Comparison of ENCODE assay signal across 15 mouse cellular contexts in the genomic region with DNA sequence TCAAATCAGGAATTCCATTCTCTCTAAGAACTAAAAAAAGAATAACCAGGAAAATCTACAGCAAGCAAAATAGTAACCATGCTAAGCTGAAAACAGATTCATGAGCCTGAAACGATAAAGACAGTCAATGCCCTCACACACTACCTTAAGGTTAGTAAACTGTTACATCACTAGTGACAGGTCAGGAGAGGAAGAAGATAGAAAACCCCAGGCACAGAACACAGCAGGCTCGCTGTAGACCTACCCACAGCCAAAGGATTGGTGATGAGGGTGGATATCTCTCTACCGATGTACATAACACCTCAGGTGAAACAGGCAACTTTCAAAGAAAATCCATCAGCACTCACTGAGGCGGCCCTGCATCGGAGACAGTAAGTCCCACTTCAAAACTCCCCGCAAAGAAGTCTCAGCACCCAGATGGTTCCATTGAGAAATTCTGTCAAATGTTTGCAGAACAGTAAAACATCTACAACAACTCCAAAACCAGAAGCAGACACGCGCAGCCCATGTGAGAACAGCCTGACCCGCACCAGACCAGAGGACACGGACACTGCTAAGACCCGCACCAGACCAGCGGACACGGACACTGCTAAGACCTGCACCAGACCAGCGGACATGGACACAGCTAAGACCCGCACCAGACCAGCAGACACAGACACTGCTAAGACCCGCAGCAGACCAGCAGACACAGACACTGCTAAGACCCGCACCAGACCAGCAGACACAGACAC.
"Had no signal": no experiment of that assay in that cellular context is flagged by ENCODE, and none has a peak within 500 bp of the region (broad histone marks: within the 10 kb centered on the region; RNA-seq: fewer than 3 reads in every experiment).

No protein-coding gene starts in this region.

- DNase-seq: kidney, adult 18-20 months; left cerebral cortex, postnatal 4 days; lung, embryonic 14.5 days; lung, postnatal 10 days; lung, postnatal 4 days; right cerebral cortex, adult 18-20 months; thymus, adult 2 months; thymus, postnatal 25 days had no signal

- H3K27ac ChIP-seq: kidney, embryonic 15.5 days; limb, embryonic 13.5 days; liver, embryonic 14.5 days; midbrain, embryonic 10.5 days; neural tube, embryonic 13.5 days; stomach, postnatal 0 days had no signal

- H3K9me3 ChIP-seq: kidney, embryonic 15.5 days; limb, embryonic 13.5 days; midbrain, embryonic 10.5 days; neural tube, embryonic 13.5 days had no signal

- H3K9ac ChIP-seq: kidney, embryonic 15.5 days; limb, embryonic 13.5 days; liver, embryonic 14.5 days; lung, embryonic 14.5 days; neural tube, embryonic 13.5 days had no signal

- ATAC-seq: midbrain, embryonic 16.5 days had no signal

- H3K4me3 ChIP-seq: kidney, embryonic 15.5 days; limb, embryonic 13.5 days; midbrain, embryonic 10.5 days; neural tube, embryonic 13.5 days had no signal

- H3K4me2 ChIP-seq: kidney, embryonic 15.5 days; limb, embryonic 13.5 days; lung, embryonic 14.5 days; neural tube, embryonic 13.5 days had no signal

- H3K4me1 ChIP-seq: limb, embryonic 13.5 days; neural tube, embryonic 13.5 days had no signal

- H3K27me3 ChIP-seq: kidney, embryonic 15.5 days; limb, embryonic 13.5 days; neural tube, embryonic 13.5 days had no signal
